Comparison of ENCODE assay signal across 13 mouse cellular contexts in the genomic region with DNA sequence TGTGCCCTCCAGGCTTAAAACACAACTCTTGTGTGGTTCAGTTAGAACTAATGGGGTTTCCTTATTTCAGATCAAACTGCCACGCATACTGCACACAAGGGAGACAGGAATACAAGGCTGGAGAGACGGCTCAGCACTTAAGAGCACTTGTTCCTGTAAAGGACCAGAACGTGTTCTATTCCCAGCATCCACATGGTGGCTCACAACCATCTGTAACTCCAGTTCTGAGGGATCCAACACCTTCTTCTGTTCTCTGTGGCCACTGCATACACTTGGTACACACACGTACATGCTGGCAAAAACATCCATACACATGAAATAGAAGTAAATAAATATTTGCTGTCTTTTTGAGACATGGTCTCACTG. TPM values are rescaled to one million over a fixed set of nuclear protein-coding genes. Genes with fewer than 3 reads are reported as not detected.
DNase-seq lines count a peak whose midpoint lies in the region; ATAC-seq and TF ChIP-seq lines count a peak whose summit lies in the region.
"Had no signal": no experiment of that assay in that cellular context is flagged by ENCODE, and none has a peak within 500 bp of the region (broad histone marks: within the 10 kb centered on the region; RNA-seq: fewer than 3 reads in every experiment).

No protein-coding gene starts in this region.

- 0 out of 2 replicates have a peak, but pooled peaks cover 7% of the 10 kb centered on the region for H3K4me1 ChIP-seq in heart, postnatal 0 days (ENCODE audit: control insufficient read depth, insufficient read depth)
- peaks cover 3% of the 10 kb centered on the region; the same call in 1 of the 2 replicates for H3K4me1 ChIP-seq in neural tube, embryonic 15.5 days
- H3K4me1 ChIP-seq: embryonic facial prominence, embryonic 13.5 days had no signal

- 0 out of 2 replicates have a peak overlapping the region, but pooled peaks have one; percentile 4 for H3K4me2 ChIP-seq in heart, postnatal 0 days (ENCODE audit: low read depth, low read length)
- no peak overlapping the region for H3K4me2 ChIP-seq in neural tube, embryonic 15.5 days
- H3K4me2 ChIP-seq in myocyte (ENCODE audit: low read depth) = peak overlapping the region; percentile 36
- H3K4me2 ChIP-seq: embryonic facial prominence, embryonic 13.5 days had no signal

- TF ChIP-seq POLR2A in myocyte (IDR thresholded peaks at IDR 0.05; ENCODE audit: insufficient read length, low read depth) = no peak

- WGBS in heart, postnatal 0 days = 33% methylated on average over 4 of the region's 4 CpGs
- WGBS in neural tube, embryonic 15.5 days = 52% methylated on average over 4 of the region's 4 CpGs

- H3K9ac ChIP-seq in heart, postnatal 0 days (replicated peaks; ENCODE audit: low read depth, low read length) = no peak overlapping the region
- no peak overlapping the region for H3K9ac ChIP-seq in neural tube, embryonic 15.5 days (replicated peaks)
- H3K9ac ChIP-seq: embryonic facial prominence, embryonic 13.5 days; liver, embryonic 14.5 days had no signal

- H3K27me3 ChIP-seq in heart, postnatal 0 days (ENCODE audit: control insufficient read depth, insufficient read depth, low read length) = no peaks in the 10 kb centered on the region
- H3K27me3 ChIP-seq in neural tube, embryonic 15.5 days (replicated peaks) = no peaks in the 10 kb centered on the region
- no peaks in the 10 kb centered on the region for H3K27me3 ChIP-seq in myocyte (ENCODE audit: control insufficient read depth, insufficient read depth, insufficient read length)
- H3K27me3 ChIP-seq: CH12.LX; embryonic facial prominence, embryonic 13.5 days had no signal

- peaks cover 37% of the 10 kb centered on the region for H3K79me2 ChIP-seq in myocyte (ENCODE audit: control insufficient read depth, insufficient read depth)

- ATAC-seq in heart, postnatal 0 days (ENCODE audit: insufficient read depth, low read depth) = no peak
- no peak for ATAC-seq in neural tube, embryonic 15.5 days (ENCODE audit: low FRiP score)

- no peaks in the 10 kb centered on the region for H3K9me3 ChIP-seq in heart, postnatal 0 days (replicated peaks; ENCODE audit: control insufficient read depth, low read length)
- no peaks in the 10 kb centered on the region for H3K9me3 ChIP-seq in neural tube, embryonic 15.5 days (replicated peaks)
- H3K9me3 ChIP-seq: embryonic facial prominence, embryonic 13.5 days had no signal

- TF ChIP-seq CTCF in heart, postnatal 0 days (IDR thresholded peaks at IDR 0.05; ENCODE audit: low read depth) = no peak
- peak; percentile 30; the same call in 1 of the 2 replicates for TF ChIP-seq CTCF in layer of hippocampus, adult 2 months (conservative IDR thresholded peaks at IDR 0.05)

- DNase-seq in heart, postnatal 0 days (ENCODE audit: low spot score) = no peak
- no peak for DNase-seq in heart, adult 8-10 months (ENCODE audit: low spot score)
- no peak for DNase-seq in neural tube, embryonic 10.5 days (ENCODE audit: extremely low spot score, low spot score)
- DNase-seq in layer of hippocampus, adult 2 months (ENCODE audit: low spot score in 2 of 2) = no peak
- no peak for DNase-seq in adrenal gland, postnatal 14 days
- DNase-seq in urinary bladder, adult 2 months (ENCODE audit: low spot score) = no peak
- DNase-seq: cerebellum, postnatal 36 days; thymus, adult 2 months had no signal

- no peak overlapping the region for H3K4me3 ChIP-seq in heart, postnatal 0 days (ENCODE audit: low read depth, low read length)
- H3K4me3 ChIP-seq in neural tube, embryonic 15.5 days (replicated peaks) = no peak overlapping the region
- H3K4me3 ChIP-seq in layer of hippocampus, adult 2 months = no peak overlapping the region
- H3K4me3 ChIP-seq in myocyte = no peak overlapping the region
- H3K4me3 ChIP-seq: embryonic facial prominence, embryonic 13.5 days had no signal

- peak overlapping the region; percentile 79 for H3K27ac ChIP-seq in heart, postnatal 0 days (ENCODE audit: low read depth)
- 0 out of 2 replicates have a peak overlapping the region, but pooled peaks have one; percentile 35 for H3K27ac ChIP-seq in neural tube, embryonic 15.5 days (replicated peaks)
- peak overlapping the region; percentile 69 for H3K27ac ChIP-seq in layer of hippocampus, adult 2 months
- H3K27ac ChIP-seq: embryonic facial prominence, embryonic 13.5 days; liver, embryonic 14.5 days had no signal

- TF ChIP-seq EP300 in heart, postnatal 0 days (IDR thresholded peaks at IDR 0.05; ENCODE audit: low read depth) = no peak

- no peak overlapping the region for H3ac ChIP-seq in myocyte (ENCODE audit: control insufficient read depth, insufficient read length)

- no peaks in the 10 kb centered on the region for H3K36me3 ChIP-seq in heart, postnatal 0 days (replicated peaks; ENCODE audit: control insufficient read depth, insufficient read depth, low read length)
- no peaks in the 10 kb centered on the region for H3K36me3 ChIP-seq in neural tube, embryonic 15.5 days
- no peaks in the 10 kb centered on the region for H3K36me3 ChIP-seq in myocyte (ENCODE audit: control insufficient read depth, insufficient read depth)
- H3K36me3 ChIP-seq: embryonic facial prominence, embryonic 13.5 days had no signal

TF ChIP-seq in myocyte, 11 proteins besides CTCF, POLR2A, EP300 and RAD21:
- TF ChIP-seq MYOD1 (IDR thresholded peaks at IDR 0.05; ENCODE audit: control insufficient read depth in 1 of 3, insufficient read length in 2 of 3, low read depth in 2 of 3) = no peak
- TF ChIP-seq MYOG (IDR thresholded peaks at IDR 0.05; ENCODE audit: control insufficient read depth in 1 of 3, insufficient read depth in 1 of 3, insufficient read length in 2 of 3, low read depth in 2 of 3) = no peak
- TF ChIP-seq TCF3 (IDR thresholded peaks at IDR 0.05; ENCODE audit: insufficient read length, low read depth) = no peak
- no peak for TF ChIP-seq E2F4 (IDR thresholded peaks at IDR 0.05; ENCODE audit: insufficient read depth)
- TF ChIP-seq SRF (IDR thresholded peaks at IDR 0.05; ENCODE audit: control insufficient read depth, insufficient read length, low read depth) = no peak

RNA-seq across cellular contexts. Expression of a gene that starts 16.7 kb away (rescaled TPM):
- 23.7 and 26.7 TPM in 2 replicates for total RNA-seq in heart, postnatal 0 days (2014; rRNA removed; ENCODE audit: low replicate concordance)
- 25.3 and 26.1 TPM in 2 replicates for polyA plus RNA-seq in heart, postnatal 0 days (2015; fragmentation: Nextera tagmentation; extraction: Ambion mirVana)
- 10 to 100 TPM; 29.2 to 41.0 (median 37.3) TPM for total RNA-seq in heart, adult 8-10 months (2022)
- 4.2 and 21.7 TPM in 2 replicates for polyA plus RNA-seq in neural tube, embryonic 15.5 days (2015; fragmentation: Nextera tagmentation; extraction: Ambion mirVana)
- 1 to 10 TPM; 4.6 to 4.8 TPM for total RNA-seq in layer of hippocampus, adult 2 months (2021)
- 72.5 TPM for polyA plus RNA-seq in myocyte (2012; fragmentation: generic; extraction: Trizol)
- total RNA-seq in adrenal gland, postnatal 14 days (2021) = 54.6 and 55.5 TPM in 2 replicates
- polyA plus RNA-seq in urinary bladder, adult 2 months (2012; rRNA removed) = 134 and 144 TPM in 2 replicates

RNA-seq across cellular contexts. Expression of a gene that starts 43.5 kb away (rescaled TPM):
- 5.1 and 12.1 TPM in 2 replicates for total RNA-seq in heart, postnatal 0 days (2014; rRNA removed; ENCODE audit: low replicate concordance)
- polyA plus RNA-seq in heart, postnatal 0 days (2015; fragmentation: Nextera tagmentation; extraction: Ambion mirVana) = 7.0 and 8.0 TPM in 2 replicates
- 1 to 10 TPM; 3.6 to 5.2 (median 4.3) TPM for total RNA-seq in heart, adult 8-10 months (2022)
- 38.7 and 41.8 TPM in 2 replicates for polyA plus RNA-seq in neural tube, embryonic 15.5 days (2015; fragmentation: Nextera tagmentation; extraction: Ambion mirVana)
- 10 to 100 TPM; 28.3 to 31.5 TPM for total RNA-seq in layer of hippocampus, adult 2 months (2021)
- 5.9 TPM for polyA plus RNA-seq in myocyte (2012; fragmentation: generic; extraction: Trizol)
- 13.7 and 16.2 TPM in 2 replicates for total RNA-seq in adrenal gland, postnatal 14 days (2021)
- 16.5 TPM in 2 replicates for polyA plus RNA-seq in urinary bladder, adult 2 months (2012; rRNA removed)
